Mouse (Mus musculus) layer of hippocampus, adult 9-10 months (tissue): ENCODE data around the gene Fam118b.

ENCODE experiments used
- DNase-seq: peaks from one replicate; pipeline ENCODE4 v3.0.0; 2022; ENCODE audit warnings: low spot score

The Fam118b gene

DNA sequence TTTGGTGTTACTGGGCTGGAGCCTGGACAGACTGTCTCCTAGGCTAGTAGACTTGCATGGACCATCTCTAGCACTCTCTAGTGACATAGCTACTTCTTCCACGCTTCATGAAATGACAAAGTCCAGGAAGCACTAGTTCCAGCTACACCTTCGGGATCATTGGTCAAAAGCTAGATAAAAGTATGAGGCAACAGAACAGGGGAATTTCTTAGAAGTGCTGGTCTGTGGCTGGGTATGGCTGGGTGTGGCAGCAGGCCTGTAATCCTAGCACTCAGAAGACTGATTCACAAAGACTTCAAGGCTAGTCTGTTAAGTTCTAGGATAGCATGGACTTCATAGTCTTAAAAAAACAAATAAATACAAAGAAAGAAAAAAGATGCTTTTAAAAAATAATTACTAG lies 4.2 kb downstream of the Fam118b start:
- no peak for DNase-seq

DNA sequence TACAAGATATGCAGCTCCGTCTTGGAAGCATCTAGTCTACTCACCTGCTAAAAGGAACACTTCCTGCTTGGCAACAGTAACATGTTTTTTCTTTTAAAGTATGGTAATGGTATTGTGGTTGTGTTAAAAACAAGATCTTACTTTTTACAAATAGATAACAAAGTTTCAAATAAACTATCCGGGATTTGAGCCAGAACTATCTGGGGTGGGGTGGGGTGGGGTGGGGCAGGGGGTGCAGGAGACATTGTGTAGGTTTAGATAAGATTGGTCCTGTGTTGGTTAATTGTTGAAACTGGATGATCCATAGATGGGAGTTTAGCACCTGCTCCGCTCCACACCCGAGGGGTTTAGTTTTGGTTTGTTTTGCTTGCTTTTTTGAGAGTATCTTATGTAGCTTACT lies 5.2 kb downstream of the Fam118b start:
- DNase-seq = no peak

DNA sequence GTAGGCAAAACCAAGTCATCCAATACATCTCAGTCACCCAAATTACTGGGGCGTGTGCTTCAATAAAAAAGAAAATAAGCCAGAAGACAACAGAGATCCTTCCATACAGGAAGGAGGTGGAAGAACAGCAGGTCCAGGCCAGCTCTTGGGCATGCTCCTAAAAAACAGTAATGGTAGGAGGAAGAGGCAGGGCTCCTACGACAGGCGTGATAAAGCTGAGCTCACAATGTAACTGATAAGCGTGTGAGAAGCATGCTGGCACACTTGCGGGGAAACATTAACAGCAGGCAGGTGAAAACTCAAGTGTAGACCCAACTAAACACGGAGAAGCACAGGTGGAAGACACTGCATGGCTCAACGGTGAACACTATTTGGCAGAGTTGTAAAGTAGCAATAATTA lies 10.2 kb downstream of the Fam118b start:
- no peak for DNase-seq

DNA sequence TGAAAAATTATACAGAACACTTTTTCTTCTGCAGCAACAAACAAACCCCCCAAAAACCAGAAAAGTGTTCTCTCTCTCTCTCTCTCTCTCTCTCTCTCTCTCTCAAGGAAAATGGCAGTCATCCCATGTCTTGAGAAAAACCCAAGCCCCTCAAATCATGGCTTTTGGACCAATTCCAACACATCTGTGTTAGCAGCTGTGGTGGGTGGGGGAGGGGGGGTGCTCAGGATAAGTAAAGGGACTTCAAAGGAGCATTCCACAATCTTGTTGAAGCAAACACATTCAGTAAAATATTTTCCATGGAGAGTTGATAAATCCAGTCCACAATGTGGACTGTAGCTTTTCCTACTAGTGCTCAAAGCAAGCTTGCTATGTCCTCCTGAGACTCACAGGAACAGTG lies 18.1 kb downstream of the Fam118b start:
- DNase-seq = no peak

DNA sequence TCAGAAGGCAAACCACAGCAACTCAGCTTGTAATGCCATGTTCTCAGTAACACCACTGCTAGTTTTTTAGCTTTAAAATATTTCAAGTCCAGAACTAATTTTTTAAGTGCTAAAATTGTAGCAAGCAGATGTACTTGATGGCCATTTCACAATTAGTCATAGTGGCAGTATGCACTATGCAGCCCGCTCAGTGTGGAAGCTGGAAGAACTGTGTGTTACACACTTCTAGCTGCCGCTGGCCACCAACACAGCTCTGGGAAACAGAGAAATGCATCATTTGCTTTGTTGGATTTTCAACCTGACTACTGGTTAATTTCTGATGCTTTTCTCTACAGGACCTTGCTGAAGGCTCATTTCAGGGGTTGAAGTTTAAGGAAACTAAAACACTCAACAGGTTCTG lies 20.2 kb downstream of the Fam118b start:
- DNase-seq = no peak

DNA sequence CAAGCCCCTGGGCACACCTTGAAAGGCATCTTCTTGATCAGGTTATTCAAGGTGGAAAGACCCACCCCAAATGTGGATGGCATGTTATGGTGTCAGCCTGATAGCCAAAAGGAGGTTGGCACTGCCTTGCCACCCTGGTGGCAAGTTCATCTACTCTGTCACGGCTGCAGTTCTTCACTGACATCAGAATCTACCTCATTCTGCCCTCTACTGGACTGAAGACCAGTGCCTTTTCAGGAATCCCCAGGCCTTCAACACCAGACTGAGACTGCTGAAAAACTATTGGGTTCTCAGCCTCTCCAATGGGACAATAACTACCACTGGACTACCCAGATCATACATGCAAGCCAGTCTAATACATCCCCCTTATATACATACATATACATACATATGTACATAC lies 27.9 kb downstream of the Fam118b start:
- no peak for DNase-seq

DNA sequence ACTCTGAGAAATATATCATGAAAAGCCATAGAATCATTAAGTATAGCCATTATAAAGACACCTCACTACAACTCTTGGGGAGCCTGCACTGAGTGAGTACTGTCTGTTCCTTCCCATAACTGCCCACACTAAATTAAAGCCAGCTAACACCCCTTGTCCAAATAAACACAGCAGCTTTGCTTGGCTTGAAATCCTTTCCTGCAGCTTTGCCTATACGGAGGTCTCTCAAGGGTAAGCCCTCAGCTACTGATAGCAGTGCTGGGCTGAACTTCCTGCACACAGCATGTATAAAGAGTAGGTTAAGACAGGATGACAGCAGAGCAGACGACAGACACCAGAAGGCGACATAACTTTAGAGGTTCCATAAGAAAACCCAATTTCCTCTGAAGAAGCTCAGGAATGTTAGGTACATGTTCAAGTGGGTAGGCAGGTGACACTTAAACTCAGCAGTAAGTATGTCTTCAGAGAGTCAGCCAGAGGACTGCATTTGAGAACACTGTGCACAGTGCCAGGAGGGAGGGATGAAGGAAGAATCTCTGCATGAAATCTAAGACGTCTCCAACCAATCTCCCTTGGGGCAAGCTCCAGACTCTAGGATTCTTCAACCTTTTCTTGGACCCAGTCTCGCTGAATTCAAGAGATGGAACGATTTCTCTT lies 28.6 kb downstream of the Fam118b start:
- no peak for DNase-seq

DNA sequence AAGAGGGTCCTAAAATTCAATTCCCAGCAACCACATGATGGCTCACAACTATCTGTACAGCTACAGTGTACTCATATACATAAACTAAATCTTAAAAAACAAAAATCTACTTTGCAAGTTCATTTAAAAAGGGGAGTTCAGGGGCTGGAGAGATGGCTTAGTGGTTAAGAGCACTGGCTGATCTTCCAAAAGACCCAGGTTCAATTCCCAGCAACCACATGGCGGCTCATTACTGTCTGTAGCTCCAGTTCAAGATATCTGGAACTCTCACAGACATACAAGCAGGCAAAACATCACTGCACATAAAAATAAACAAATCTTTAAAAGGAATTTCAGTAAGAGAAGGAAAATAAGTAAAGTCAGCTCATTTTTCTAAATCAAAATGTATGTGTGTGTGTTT lies 29.2 kb downstream of the Fam118b start:
- DNase-seq = no peak

DNA sequence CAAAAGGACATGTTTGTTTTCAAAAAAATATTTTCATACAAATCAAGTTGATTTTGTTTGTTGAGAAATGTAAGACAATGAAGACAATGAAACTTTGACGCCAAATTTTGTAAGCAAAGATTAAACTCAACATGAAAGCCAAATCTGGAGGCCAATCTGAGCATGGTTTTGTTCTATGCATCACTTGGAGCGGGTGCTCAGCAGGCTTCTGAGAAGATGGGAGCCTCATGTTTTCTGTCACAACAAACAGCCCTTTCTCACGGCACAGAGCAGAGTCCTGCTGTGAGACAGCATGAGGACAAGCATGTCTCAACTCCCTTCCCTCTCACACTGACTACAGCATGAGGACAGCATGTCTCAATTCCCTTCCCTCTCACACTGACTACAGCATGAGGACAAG lies 31.6 kb downstream of the Fam118b start:
- DNase-seq = no peak

DNA sequence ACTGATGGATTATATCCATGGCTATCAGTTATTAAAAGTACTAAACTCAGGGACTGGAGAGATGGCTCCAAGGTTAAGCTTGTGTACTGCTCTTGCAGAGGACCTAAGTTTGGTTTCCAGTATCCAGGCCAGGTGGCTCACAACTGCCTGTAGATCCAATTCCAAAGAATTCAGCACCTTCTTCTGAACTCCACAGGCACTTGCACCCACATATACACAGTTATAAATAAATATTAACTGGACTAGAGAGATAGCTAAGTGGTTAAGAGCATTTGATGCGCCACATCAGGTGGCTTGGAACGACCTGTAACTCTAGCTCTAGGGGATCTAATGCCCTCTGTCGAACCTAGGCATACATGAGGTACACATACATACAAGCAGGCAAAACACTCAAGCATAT lies 38.9 kb downstream of the Fam118b start:
- DNase-seq = no peak

DNA sequence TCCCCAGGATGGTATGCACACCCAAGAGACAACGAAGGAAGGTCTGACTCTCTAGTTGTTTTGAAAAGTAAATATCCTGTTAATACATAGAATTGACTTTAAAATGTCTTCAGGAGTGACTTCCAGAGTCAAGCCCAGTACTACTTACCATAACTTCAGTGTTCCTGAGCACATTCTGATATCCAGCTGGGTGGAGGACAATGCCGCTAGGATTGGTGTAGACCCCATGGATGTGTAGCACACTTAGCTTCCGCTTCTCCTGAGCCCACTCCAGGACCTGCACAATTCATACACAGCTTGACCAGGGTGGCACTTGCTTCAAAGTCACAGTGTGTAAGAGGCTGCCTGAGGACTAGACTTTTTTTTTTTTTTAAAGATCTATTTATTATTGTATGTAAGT lies 44.1 kb downstream of the Fam118b start:
- no peak for DNase-seq

DNA sequence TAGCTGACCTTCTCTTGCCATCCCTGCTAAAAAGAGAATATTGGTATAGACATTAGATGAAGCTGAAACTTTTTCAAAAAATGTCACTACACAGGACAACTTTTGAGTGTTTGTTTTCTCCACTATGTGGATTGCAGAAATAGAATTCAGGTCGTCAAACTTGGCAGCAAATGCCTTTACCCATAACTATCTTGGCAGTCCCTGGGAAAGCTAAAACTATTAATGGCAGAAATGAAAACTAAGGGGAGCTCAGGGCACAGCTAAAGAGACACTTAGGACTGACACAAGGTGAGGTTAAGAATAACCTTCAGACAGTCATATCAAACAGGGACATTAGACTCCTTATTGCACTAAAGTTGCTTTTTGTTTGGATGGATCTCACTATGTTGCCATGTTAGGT lies 49.6 kb downstream of the Fam118b start:
- DNase-seq = no peak

DNA sequence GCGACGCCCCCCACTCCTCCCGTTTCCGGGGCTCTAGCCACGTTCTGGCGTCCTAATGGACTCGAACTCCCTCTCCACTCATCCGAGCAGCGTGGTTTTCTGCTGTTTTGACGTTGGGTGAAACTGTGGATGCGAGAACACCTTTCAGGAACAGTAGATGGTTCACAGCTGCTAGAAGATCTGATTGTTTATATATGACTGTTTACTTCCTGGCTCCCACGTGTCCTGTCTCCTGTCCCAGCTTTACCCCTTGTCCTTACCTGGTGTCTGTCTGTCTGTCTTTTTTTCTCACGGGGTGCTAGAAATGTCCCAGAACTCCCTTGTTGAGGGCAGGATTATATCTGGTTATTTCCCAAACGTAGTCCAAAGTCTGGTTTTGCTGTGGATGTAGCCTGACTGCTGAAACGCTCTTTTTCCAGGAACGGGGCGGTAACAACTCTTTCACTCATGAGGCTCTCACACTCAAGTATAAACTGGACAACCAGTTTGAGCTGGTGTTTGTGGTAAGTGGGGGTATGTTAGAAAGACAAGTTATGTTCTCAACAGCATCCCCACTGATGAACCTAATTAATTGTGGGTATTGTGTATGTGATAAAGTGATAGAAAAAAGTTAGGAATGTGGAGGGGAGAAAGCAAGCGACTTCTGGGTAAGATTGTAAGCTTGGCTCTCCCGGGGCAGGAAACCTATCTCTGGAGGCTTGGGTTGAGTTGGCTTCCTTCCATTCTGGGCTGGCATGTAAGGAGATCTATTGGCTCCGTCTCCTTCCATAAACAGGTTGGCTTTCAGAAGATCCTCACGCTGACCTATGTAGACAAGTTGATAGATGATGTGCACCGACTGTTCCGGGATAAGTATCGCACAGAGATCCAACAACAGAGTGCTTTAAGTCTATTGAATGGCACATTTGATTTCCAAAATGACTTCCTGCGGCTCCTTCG lies 55.8 kb downstream of the Fam118b start:
- no peak for DNase-seq

DNA sequence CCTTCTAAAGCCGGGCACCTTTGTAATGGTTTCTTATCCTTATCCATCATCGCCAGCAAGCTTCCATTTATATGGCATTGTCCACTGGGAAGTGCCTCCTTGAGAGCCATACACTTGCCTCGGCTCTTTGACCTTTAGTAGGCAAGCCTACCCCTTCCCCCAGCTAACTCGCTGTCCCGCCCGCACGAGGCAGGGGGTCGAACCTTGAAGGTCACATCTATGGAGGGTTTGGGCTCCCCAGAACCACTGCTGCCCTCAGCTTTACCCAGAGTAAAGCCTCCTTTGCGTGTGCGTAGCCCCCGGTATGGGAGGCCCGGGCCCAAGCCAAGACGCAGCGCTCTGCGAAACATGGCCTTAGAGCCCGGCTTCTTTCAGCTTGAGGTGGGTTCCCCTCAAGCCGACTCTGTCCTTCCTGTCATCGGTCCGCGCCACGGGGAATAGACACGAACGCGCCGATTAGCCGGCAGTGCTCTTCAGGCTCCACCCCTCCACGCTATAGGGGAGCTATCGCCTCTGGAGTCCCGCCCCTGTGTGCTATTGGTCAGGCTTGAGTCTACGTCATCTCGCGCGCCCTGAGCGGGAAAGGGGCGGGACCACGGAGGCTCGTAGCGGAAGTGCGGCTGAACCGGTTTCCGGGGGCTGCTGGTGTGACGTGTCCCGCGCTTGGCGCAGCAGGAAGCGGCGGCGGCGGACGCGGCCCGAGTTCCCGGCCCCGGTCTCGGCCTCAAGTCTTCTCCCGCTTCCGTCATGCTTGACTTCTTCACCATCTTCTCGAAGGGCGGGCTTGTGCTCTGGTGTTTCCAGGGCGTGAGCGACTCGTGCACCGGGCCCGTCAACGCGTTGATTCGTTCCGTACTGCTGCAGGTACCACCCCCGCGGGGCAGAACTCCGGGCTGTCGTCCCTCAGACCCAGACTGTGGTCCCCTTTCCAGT lies 56.8 kb downstream of the Fam118b start, which contains the start of gene Foxred1:
TSS of gene Foxred1 (minus strand) at position 514 of the 933 bp plus-strand sequence.
- DNase-seq = peak; percentile 98

DNA sequence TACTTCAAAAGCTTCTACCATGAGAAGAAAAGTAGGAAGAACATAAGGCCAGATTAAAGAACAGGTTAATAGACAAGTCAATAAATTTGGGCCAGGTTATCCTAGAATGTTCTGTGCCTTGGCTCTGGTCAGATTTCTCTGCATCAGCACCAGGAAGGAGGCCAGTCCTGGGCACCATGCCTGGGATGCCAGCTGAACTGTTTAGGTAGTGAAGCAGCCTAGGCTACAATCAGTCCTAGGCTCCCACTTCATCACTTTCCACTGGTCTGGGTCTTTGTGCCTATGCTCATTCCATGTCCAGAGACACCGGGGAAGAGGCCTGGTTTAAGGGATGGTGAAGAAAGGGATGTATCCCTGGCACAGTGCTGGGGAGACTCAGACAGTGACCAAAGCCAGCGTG lies 63.2 kb downstream of the Fam118b start:
- DNase-seq = no peak

DNA sequence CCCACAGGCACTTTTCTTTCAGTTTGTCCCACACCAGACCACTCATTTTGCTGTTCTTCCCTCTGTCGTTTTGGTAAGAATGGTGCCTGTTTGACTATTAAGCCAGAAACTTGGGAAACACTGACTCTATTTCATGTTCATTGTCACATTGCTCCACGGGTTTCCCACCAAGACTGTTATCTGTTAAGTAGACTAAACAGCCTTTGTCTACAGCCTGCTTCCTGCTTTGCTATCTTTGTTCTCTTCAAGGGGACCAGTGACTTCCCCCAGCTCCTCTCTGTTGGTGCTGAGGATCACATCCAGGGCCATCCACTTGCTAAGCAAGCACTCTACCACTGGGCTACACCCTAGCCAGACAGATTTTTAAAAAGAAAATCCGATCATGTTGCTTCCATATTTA lies 64.1 kb downstream of the Fam118b start:
- no peak for DNase-seq

DNA sequence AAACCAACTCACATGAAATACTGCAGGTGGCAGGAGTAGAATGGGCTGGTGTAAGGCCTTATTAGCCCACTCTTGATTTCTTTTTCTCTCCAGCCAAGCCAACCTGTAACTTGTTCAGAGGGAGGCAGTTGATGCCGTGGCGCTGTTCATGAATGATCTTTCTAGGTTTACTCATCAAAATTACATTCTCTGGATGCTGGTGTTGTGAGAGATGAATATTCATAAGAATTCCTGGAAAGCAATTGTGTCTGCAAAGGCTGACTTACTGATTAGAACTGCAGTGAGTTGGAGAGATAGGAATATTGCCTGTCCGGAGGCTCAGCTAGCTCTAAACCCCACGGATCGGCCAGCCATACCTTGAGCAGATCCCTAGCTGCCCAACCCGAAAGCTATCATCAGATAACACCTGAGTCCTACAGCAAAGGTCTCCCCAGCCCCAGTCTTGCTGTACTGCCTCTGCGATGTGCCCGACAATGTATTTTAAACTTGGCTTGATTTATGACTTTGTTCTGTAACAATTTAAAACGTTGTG lies 67.0 kb downstream of the Fam118b start:
- no peak for DNase-seq

DNA sequence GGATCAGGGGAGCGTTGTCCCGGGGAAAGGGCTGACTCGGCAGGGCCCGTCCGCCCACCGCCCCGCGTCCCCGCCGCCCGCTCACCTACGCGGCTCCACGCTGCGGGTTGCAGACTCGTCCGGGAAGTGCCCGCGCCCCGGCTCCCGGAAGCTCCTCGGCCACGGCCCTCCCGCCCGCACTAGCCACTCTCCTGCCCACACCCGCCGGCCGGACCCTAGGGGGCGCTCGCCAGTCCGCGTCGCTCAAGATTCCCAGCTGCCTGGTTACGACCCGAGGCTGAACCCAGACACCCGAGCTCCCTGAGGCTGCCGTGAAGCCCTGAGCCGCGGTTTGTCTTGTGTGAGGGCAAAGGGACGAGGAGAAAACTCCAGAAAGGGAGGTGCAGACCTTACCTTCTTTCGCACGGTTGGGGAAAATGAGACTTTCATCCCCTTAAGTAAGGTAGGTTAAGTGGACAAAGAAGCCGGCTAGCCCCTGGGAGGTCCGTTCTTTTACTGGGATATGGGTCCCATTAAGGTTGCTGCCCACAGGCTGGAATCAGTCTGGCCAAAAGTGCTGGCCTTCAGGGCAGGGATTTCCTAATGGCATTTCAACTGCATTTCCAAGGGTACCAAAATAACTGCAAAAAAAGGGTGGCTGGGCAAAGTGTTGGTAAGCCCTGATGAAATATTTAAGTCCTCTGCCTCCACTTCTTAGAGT lies 67.7 kb downstream of the Fam118b start, which contains the start of the genes Srpr and Tirap:
TSS of gene Srpr (plus strand) at position 404 of the 700 bp plus-strand sequence.
TSS of gene Tirap (minus strand) at position 520 of the 700 bp plus-strand sequence.
- DNase-seq = peak; percentile 52

DNA sequence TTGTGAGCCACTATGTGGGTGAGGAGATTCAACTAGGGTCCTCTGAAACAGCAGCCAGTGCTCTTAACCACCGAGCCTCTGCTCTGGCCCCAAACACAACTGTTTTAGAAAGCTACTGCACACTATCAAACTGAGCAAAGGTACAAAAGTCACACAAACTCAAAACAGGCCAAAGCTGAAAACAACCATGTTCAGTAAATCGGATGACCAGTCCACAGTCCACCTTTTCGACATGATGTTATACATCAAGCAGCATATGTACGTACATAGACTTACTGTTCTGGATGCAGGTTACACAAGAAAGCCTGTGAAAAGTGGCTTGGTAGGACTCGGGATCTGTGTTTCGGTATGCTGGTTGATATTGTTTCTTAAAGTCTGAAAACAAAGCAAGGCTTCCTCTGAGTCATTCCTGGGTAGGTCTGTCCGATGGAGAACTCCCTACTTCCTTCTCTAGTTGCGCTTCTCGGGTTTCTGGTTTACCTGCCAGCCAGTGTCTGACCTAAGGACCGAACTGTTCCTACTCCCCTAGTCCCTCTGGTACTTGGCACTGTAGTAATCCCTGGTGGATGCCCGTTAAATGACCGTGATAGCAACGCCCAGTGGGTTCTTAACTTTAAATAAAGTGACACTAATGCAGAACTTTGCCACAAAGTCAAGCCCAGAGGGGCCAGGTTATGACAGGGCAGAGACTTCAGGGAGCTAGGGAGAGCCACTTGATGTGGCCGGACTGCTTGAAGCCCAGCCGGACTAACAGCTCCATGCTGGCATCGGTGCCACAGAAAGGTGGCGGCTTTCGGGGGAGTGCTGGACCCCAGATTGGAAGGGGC lies 68.4 kb downstream of the Fam118b start:
- DNase-seq = no peak

DNA sequence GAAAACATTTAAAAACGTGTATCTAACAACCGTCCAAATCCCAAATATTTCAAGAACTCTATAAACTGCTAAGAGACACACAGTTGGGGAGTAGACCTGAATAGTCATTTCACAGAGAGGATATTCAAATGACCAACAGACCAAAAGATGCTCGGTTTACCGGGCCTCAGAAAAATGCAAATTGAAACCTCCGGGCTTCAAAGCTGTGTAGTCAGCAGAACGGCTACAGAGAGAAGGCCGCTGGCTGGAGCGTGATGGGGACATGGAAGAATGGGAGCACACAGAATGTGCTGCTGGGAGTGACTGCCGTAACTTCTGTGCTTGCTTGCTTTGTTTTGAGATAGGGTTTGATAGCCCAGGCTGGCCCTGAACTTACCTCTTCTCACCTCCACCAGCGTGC lies 69.3 kb downstream of the Fam118b start:
- DNase-seq = no peak
